Mouse (Mus musculus): ENCODE results near the gene Dgat2l6. TPM values are rescaled to one million over a fixed set of nuclear protein-coding genes. Genes with fewer than 3 reads are reported as not detected.

Dgat2l6 gene
- polyA plus RNA-seq, 1 experiment from 2014 or later = not detected

DNA sequence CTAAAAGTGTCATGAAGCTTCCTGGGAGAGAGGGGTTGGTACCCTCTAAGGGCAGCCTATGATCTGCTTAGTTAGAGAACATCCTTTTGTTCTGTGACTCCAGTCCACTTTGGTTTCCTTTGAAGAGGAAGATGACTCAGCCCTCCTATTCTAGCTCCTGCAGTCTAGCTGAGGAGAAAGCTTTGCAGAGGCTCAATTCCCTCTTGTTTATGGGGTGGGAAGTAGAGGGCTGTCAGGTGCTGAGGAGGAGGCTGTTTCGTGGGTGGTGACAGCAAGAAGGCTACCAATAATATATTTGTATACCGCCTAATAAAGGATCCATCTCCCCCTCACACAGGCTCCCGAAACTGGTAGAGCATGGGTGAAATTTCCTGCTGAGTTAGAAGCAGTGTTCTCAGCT lies 8.0 kb upstream of the Dgat2l6 start:
- peaks cover 2% of the 10 kb centered on the region; the same call in 1 of the 2 replicates for H3K27me3 ChIP-seq (ENCODE audit: control insufficient read depth, insufficient read depth, low read length)
- no peak overlapping the region for H3K27ac ChIP-seq (ENCODE audit: low read depth, low read length)
- no peaks in the 10 kb centered on the region for H3K4me1 ChIP-seq (ENCODE audit: control insufficient read depth, insufficient read depth, low read length)
- 0 out of 2 replicates have a peak, but pooled peaks cover 3% of the 10 kb centered on the region for H3K36me3 ChIP-seq (ENCODE audit: control insufficient read depth, insufficient read depth, low read length)
- no peak overlapping the region for H3K9ac ChIP-seq (ENCODE audit: low read depth, low read length)
- H3K4me2 ChIP-seq = no peak overlapping the region
- no peak for ATAC-seq (replicated peaks; ENCODE audit: insufficient number of reproducible peaks, low FRiP score, low TSS enrichment)
- H3K4me3 ChIP-seq (ENCODE audit: low read depth, low read length) = no peak overlapping the region
- 79% methylated on average over 3 of the region's 3 CpGs for WGBS (ENCODE audit: insufficient replicate concordance)
- no peaks in the 10 kb centered on the region for H3K9me3 ChIP-seq (replicated peaks; ENCODE audit: control insufficient read depth, low read length)

DNA sequence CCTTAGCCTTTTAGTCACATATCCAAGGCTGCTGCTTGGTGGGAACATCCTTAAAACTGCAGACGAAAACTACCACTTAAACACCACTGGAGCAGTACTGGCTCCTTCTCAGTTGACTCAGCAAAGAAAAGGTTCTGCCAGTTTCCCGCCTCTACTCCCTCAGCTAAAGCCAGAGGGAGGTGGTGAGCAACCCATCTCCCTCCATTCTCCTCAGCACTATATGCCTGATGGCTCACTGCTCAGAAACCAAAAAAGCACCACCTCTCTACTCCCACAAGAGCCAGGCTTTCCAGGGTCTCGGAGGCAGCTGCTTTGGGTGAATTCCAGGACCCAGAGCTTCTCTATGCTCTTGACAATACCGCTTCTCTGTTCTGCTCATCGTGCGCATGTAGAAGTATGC lies 7.0 kb upstream of the Dgat2l6 start:
- H3K27ac ChIP-seq (ENCODE audit: low read depth, low read length) = no peak overlapping the region
- H3K4me2 ChIP-seq = no peak overlapping the region
- peaks cover 2% of the 10 kb centered on the region; the same call in 1 of the 2 replicates for H3K27me3 ChIP-seq (ENCODE audit: control insufficient read depth, insufficient read depth, low read length)
- 0 out of 2 replicates have a peak, but pooled peaks cover 3% of the 10 kb centered on the region for H3K36me3 ChIP-seq (ENCODE audit: control insufficient read depth, insufficient read depth, low read length)
- no peaks in the 10 kb centered on the region for H3K4me1 ChIP-seq (ENCODE audit: control insufficient read depth, insufficient read depth, low read length)
- no peaks in the 10 kb centered on the region for H3K9me3 ChIP-seq (replicated peaks; ENCODE audit: control insufficient read depth, low read length)
- H3K4me3 ChIP-seq (ENCODE audit: low read depth, low read length) = no peak overlapping the region
- H3K9ac ChIP-seq (ENCODE audit: low read depth, low read length) = no peak overlapping the region
- WGBS (ENCODE audit: insufficient replicate concordance) = 90% methylated on average over 6 of the region's 6 CpGs
- no peak for ATAC-seq (replicated peaks; ENCODE audit: insufficient number of reproducible peaks, low FRiP score, low TSS enrichment)

DNA sequence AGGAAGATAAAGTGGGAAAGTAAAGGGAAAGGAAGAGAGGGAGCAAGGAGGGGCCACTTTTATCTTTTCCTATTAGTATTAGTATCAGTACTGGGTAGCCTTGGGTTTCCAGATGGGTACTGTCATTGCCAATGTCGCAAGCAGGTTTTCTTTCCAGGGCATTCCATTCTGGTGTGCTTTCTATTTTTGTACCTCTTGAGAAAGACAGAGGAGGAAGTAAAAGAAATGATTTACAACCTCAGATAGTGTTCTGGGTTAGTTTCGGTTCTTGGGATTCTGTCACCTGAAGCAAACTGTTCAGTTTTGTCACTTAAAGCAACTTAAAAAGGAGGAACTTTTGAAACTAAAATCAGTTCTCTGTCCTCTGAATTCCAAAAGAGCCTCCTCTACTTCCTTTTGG lies 6.1 kb upstream of the Dgat2l6 start:
- WGBS (ENCODE audit: insufficient replicate concordance) = 90% methylated on average over 2 of the region's 2 CpGs
- ATAC-seq (replicated peaks; ENCODE audit: insufficient number of reproducible peaks, low FRiP score, low TSS enrichment) = no peak

DNA sequence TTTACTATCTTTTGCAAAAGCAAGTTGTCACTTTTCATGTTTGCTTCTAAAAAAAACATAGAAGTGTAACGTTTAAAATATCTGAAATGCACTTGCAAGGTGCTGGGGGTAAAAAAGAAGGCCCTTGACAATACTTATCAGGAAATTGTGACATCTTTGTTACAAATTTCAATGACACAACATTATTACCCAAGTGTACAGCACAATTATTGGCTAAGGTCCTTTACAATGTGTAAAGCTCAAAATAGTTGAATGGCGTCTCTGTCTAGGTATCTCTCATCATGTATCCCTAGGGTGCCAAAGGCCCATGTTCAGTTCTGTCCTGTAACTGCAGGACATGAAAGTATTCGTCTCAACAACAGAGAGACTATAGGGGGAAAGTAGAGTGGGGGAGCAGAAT lies 31.4 kb downstream of the Dgat2l6 start:
- no peaks in the 10 kb centered on the region for H3K4me1 ChIP-seq (ENCODE audit: control insufficient read depth, insufficient read depth, low read length)
- H3K4me2 ChIP-seq = no peak overlapping the region
- H3K27me3 ChIP-seq (ENCODE audit: control insufficient read depth, insufficient read depth, low read length) = no peaks in the 10 kb centered on the region
- 78% methylated on average over 3 of the region's 3 CpGs for WGBS (ENCODE audit: insufficient replicate concordance)
- no peaks in the 10 kb centered on the region for H3K9me3 ChIP-seq (replicated peaks; ENCODE audit: control insufficient read depth, low read length)
- no peak overlapping the region for H3K4me3 ChIP-seq (ENCODE audit: low read depth, low read length)
- no peaks in the 10 kb centered on the region for H3K36me3 ChIP-seq (ENCODE audit: control insufficient read depth, insufficient read depth, low read length)
- no peak for ATAC-seq (replicated peaks; ENCODE audit: insufficient number of reproducible peaks, low FRiP score, low TSS enrichment)
- H3K9ac ChIP-seq (ENCODE audit: low read depth, low read length) = no peak overlapping the region
- H3K27ac ChIP-seq (ENCODE audit: low read depth, low read length) = no peak overlapping the region

More for the DNA sequence above, 6.1 kb upstream of the Dgat2l6 start:
- Histone ChIP-seq H3K4me2 (no peak overlapping the region), H3K4me1 (ENCODE audit: control insufficient read depth, insufficient read depth, low read length) (no peaks in the 10 kb centered on the region), H3K27me3 (ENCODE audit: control insufficient read depth, insufficient read depth, low read length) (peaks cover 2% of the 10 kb centered on the region; the same call in 1 of the 2 replicates), H3K9me3 (replicated peaks; ENCODE audit: control insufficient read depth, low read length) (no peaks in the 10 kb centered on the region), H3K36me3 (ENCODE audit: control insufficient read depth, insufficient read depth, low read length) (0 out of 2 replicates have a peak, but pooled peaks cover 3% of the 10 kb centered on the region), H3K9ac (ENCODE audit: low read depth, low read length) (no peak overlapping the region), H3K27ac (ENCODE audit: low read depth, low read length) (no peak overlapping the region), H3K4me3 (ENCODE audit: low read depth, low read length) (no peak overlapping the region)

DNA sequence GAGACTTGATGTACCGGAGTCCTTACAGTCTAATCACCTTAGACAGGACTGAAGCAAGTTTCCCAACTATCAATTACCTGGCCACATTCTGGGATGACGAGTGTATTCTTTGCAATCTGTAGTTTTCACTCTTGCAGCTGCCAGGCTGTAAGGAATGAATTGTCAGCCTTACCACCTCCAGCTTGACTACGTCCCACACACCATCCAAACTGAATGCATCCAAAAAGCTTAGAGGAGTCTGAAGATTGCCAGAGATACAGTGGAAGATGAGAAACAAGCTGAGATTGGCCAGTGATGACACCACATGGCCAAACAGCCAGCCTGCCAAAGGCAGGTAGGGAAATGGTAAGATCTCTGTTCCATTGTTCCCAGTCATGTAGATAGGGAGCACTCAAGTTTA lies 41.1 kb downstream of the Dgat2l6 start:
- H3K4me3 ChIP-seq (ENCODE audit: low read depth, low read length) = no peak overlapping the region

DNA sequence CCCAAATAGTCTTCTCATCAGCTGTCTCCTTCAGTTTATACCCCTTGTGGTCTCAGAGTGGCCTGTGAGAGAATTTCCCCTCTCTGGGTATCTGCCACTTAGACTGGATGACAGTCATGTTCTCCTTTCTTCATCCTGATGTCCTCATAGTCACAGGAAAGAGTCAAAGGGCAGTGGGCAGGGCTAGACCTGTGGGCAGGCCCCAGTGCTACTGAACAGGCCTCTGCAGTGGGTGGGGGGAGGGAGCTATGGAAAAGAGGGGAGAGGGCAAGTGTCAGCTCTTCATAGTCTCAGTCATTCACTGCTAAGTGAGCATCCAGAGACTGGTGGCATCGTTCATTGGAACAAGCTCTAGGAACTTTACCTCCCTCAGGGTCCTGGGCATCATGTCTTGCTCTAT lies 47.3 kb downstream of the Dgat2l6 start, which contains the start of gene Awat1:
Gene Awat1 (plus strand): TSS at position 301 of the 400 bp plus-strand sequence.
- H3K36me3 ChIP-seq (ENCODE audit: control insufficient read depth, insufficient read depth, low read length) = no peaks in the 10 kb centered on the region
- H3K27ac ChIP-seq (ENCODE audit: low read depth, low read length) = no peak within 1 kb of the TSS
- H3K27me3 ChIP-seq (ENCODE audit: control insufficient read depth, insufficient read depth, low read length) = no peaks in the 10 kb centered on the region
- H3K4me1 ChIP-seq (ENCODE audit: control insufficient read depth, insufficient read depth, low read length) = no peaks in the 10 kb centered on the region
- ATAC-seq (replicated peaks; ENCODE audit: insufficient number of reproducible peaks, low FRiP score, low TSS enrichment) = no peak
- H3K9me3 ChIP-seq (replicated peaks; ENCODE audit: control insufficient read depth, low read length) = no peaks in the 10 kb centered on the region
- WGBS (ENCODE audit: insufficient replicate concordance) = 82% methylated on average over 1 of the region's 1 CpGs
- no peak within 1 kb of the TSS for H3K4me3 ChIP-seq (ENCODE audit: low read depth, low read length)
- no peak within 1 kb of the TSS for H3K9ac ChIP-seq (ENCODE audit: low read depth, low read length)
- H3K4me2 ChIP-seq = no peak within 1 kb of the TSS

More for the DNA sequence above, 41.1 kb downstream of the Dgat2l6 start:
- no peaks in the 10 kb centered on the region for H3K4me1 ChIP-seq (ENCODE audit: control insufficient read depth, insufficient read depth, low read length)
- no peak for ATAC-seq (replicated peaks; ENCODE audit: insufficient number of reproducible peaks, low FRiP score, low TSS enrichment)
- no peak overlapping the region for H3K4me2 ChIP-seq
- no peaks in the 10 kb centered on the region for H3K36me3 ChIP-seq (ENCODE audit: control insufficient read depth, insufficient read depth, low read length)
- no peaks in the 10 kb centered on the region for H3K27me3 ChIP-seq (ENCODE audit: control insufficient read depth, insufficient read depth, low read length)
- H3K27ac ChIP-seq (ENCODE audit: low read depth, low read length) = no peak overlapping the region
- WGBS (ENCODE audit: insufficient replicate concordance) = 79% methylated on average over 3 of the region's 3 CpGs
- H3K9ac ChIP-seq (ENCODE audit: low read depth, low read length) = no peak overlapping the region
- H3K9me3 ChIP-seq (replicated peaks; ENCODE audit: control insufficient read depth, low read length) = no peaks in the 10 kb centered on the region

DNA sequence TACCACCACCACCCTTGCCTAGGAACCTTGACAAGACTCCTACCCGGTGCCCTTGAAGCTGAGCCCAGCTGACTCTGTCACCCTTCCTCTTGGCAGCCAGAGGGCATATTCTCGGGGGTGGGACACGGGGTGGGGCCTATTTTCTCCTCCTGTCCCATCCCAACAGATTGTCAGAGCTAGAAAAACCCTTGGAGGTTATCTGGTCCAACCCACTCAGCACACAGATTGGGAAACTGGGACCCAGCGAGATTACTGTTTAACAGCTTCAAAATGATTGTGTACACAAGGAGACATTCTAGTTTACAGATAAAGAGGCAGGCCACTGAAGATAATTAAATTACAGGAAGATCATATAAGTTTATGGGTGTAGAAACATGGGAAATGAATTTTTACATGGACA lies 70.2 kb downstream of the Dgat2l6 start, which contains the start of gene P2ry4:
Gene P2ry4 (minus strand): TSS at position 79 of the 400 bp plus-strand sequence.
- Histone ChIP-seq H3K4me2 (no peak within 1 kb of the TSS), H3K27ac (ENCODE audit: low read depth, low read length) (no peak within 1 kb of the TSS), H3K36me3 (ENCODE audit: control insufficient read depth, insufficient read depth, low read length) (no peaks in the 10 kb centered on the region), H3K9ac (ENCODE audit: low read depth, low read length) (no peak within 1 kb of the TSS), H3K9me3 (replicated peaks; ENCODE audit: control insufficient read depth, low read length) (no peaks in the 10 kb centered on the region), H3K27me3 (ENCODE audit: control insufficient read depth, insufficient read depth, low read length) (no peaks in the 10 kb centered on the region), H3K4me3 (ENCODE audit: low read depth, low read length) (no peak within 1 kb of the TSS), H3K4me1 (ENCODE audit: control insufficient read depth, insufficient read depth, low read length) (no peaks in the 10 kb centered on the region)
- 57% methylated on average over 4 of the region's 4 CpGs for WGBS (ENCODE audit: insufficient replicate concordance)
- no peak for ATAC-seq (replicated peaks; ENCODE audit: insufficient number of reproducible peaks, low FRiP score, low TSS enrichment)

Other genes starting within 250 kb of the Dgat2l6 start
- gene Otud6a, start 95.8 kb upstream of the Dgat2l6 start, polyA plus RNA-seq (2014; fragmentation: Nextera tagmentation; extraction: Ambion mirVana) = not detected in 2 replicates
- 0.18 and 0.53 TPM in 2 replicates for gene Awat2, start 82.1 kb upstream of the Dgat2l6 start, polyA plus RNA-seq (2014; fragmentation: Nextera tagmentation; extraction: Ambion mirVana)
- 30.1 and 31.1 TPM in 2 replicates for gene Igbp1, start 30.5 kb upstream of the Dgat2l6 start, polyA plus RNA-seq (2014; fragmentation: Nextera tagmentation; extraction: Ambion mirVana)
- gene Awat1, start 47.4 kb downstream of the Dgat2l6 start, polyA plus RNA-seq (2014; fragmentation: Nextera tagmentation; extraction: Ambion mirVana) = not detected in 2 replicates
- gene P2ry4, start 70.0 kb downstream of the Dgat2l6 start, polyA plus RNA-seq (2014; fragmentation: Nextera tagmentation; extraction: Ambion mirVana) = not detected in 2 replicates
- gene Arr3, start 80.7 kb downstream of the Dgat2l6 start, polyA plus RNA-seq (2014; fragmentation: Nextera tagmentation; extraction: Ambion mirVana) = 0.59 and 0.66 TPM in 2 replicates
- 26.7 and 30.6 TPM in 2 replicates for gene Kif4, start 100.9 kb downstream of the Dgat2l6 start, polyA plus RNA-seq (2014; fragmentation: Nextera tagmentation; extraction: Ambion mirVana)
- gene Pdzd11, start 101.7 kb downstream of the Dgat2l6 start, polyA plus RNA-seq (2014; fragmentation: Nextera tagmentation; extraction: Ambion mirVana) = 89.1 and 97.3 TPM in 2 replicates
- gene Gdpd2, start 205.0 kb downstream of the Dgat2l6 start, polyA plus RNA-seq (2014; fragmentation: Nextera tagmentation; extraction: Ambion mirVana) = 0.52 and 0.58 TPM in 2 replicates
- 3.2 and 4.0 TPM in 2 replicates for gene Dlg3, start 242.9 kb downstream of the Dgat2l6 start, polyA plus RNA-seq (2014; fragmentation: Nextera tagmentation; extraction: Ambion mirVana)